Mouse (Mus musculus) G1E (cell line): ENCODE measurements at regions not wholly inside any gene's neighbourhood (a gene's known extent, or its start where the extent isn't known, plus 50 kb on each side); places are given as distances from the start of the nearest gene placed in this dataset.

Experiments used
- ATAC-seq: 2 replicates; pipeline ENCODE4 v1.8.0; 2016; ENCODE audit warnings: mild to moderate bottlenecking; ENCODE audit not compliant: insufficient number of reproducible peaks, poor library complexity, low FRiP score, severe bottlenecking; ENCODE audit errors: extremely low read depth
- DNase-seq: peaks from one replicate; pipeline ENCODE4 v3.0.0; 2012; ENCODE audit warnings: low spot score
- H3K27me3 ChIP-seq: 2 replicates; pipeline ENCODE4 v1.6.1; 2012; ENCODE audit warnings: mild to moderate bottlenecking, low read length, inconsistent platforms; ENCODE audit not compliant: insufficient read depth
- H3K36me3 ChIP-seq: replicated peaks from 2 replicates; pipeline ENCODE3; 2012; ENCODE audit warnings: mild to moderate bottlenecking, inconsistent platforms
- H3K4me1 ChIP-seq: 2 replicates; pipeline ENCODE4 v1.6.1; 2012; ENCODE audit warnings: low read depth, low read length, inconsistent platforms, mixed read lengths; ENCODE audit not compliant: insufficient read depth
- H3K4me3 ChIP-seq: 2 replicates; pipeline ENCODE4 v1.5.1; 2012; ENCODE audit warnings: low read depth, mild to moderate bottlenecking, inconsistent platforms, low read length, moderate library complexity, mixed read lengths
- H3K9me3 ChIP-seq: replicated peaks from 2 replicates; pipeline ENCODE4 v1.6.1; 2012; ENCODE audit warnings: inconsistent platforms
- CTCF ChIP-seq: IDR thresholded peaks from 2 replicates; pipeline ENCODE4 v1.5.1; 2012; ENCODE audit warnings: low read depth, low read length, inconsistent platforms, mixed read lengths
- GATA1 ChIP-seq: IDR thresholded peaks from 2 replicates; pipeline ENCODE4 v1.6.1; 2012; ENCODE audit warnings: borderline replicate concordance, low read length, inconsistent platforms, mixed read lengths
- GATA2 ChIP-seq: IDR thresholded peaks from 2 replicates; pipeline ENCODE4 v1.6.1; 2012; ENCODE audit warnings: low read depth, low read length, inconsistent platforms, borderline replicate concordance
- POLR2AphosphoS5 ChIP-seq: IDR thresholded peaks from 2 replicates; pipeline ENCODE4 v1.6.1; 2012; ENCODE audit warnings: low read depth, low read length, inconsistent platforms; ENCODE audit not compliant: insufficient replicate concordance
- TAL1 ChIP-seq: conservative IDR thresholded peaks from 2 replicates; pipeline ENCODE4 v1.6.1; 2012; ENCODE audit warnings: low read depth, low read length, inconsistent platforms, mixed read lengths

DNA sequence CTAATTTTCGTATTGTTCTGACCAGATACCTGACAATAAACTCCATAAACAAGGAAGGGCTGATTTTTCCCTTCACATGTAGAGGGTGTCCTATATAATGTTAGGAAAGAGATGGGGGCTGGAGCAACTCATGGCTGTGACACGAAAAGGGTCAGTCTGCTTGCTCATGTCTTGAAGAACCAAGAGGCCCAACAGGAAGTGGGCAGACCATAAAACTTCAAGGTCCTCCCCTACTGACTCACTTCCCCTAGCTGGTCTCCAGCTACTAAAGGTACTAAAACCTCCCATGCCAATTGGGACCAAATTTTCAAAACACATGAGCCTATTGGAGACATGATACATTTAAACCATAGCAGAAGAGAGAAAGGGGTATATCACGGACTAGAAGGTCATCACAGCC lies 302.1 kb upstream of the Tgfbr2 start:
- ATAC-seq, result no peak
- no peak overlapping the region for H3K4me3 ChIP-seq
- no peaks in the 10 kb centered on the region for H3K27me3 ChIP-seq
- no peaks in the 10 kb centered on the region for H3K4me1 ChIP-seq
- TF ChIP-seq POLR2AphosphoS5, result no peak
- no peak for TF ChIP-seq GATA1
- TF ChIP-seq CTCF, result no peak
- TF ChIP-seq GATA2, result no peak
- TF ChIP-seq TAL1, result no peak
- no peak for DNase-seq
- H3K36me3 ChIP-seq, result no peaks in the 10 kb centered on the region
- H3K9me3 ChIP-seq, result peaks cover 52% of the 10 kb centered on the region

DNA sequence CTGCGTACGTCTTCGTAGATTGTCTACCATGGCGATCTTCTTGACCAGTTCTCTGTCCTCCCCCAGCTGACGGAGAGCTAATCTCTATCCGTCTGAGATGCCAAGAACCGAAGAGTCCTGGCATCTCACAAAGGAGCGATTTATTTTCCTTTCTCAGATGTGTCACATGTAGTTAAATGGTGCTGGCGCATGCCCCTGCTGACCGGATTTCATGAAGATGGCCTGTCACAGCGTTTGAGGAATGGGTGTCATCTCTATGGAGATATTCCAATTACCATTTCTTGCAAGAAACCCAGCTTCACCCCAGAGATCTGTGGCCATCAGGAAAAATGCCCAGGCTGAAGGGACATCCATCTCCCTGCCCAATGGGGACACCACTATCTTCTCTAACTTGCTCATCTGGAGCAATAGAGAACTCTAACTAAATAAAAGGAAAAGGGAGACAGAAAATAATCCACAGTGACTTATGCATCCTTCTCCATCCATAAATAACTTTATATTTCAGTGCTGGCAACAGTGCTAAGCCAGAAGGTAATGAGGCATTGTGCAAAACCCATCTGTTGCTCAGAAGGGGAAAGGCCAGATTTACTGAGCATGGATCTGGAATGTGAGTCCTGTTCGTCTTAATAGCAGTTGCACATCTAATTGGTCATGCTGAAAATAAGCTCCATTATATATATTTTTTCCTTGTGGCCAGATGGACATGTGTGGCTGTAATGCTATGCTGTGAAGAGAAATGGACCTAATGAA lies 300.2 kb upstream of the Tgfbr2 start:
- H3K4me3 ChIP-seq, result no peak overlapping the region
- TF ChIP-seq CTCF (no peak), GATA2 (no peak), GATA1 (no peak), POLR2AphosphoS5 (no peak), TAL1 (no peak)
- no peaks in the 10 kb centered on the region for H3K36me3 ChIP-seq
- no peaks in the 10 kb centered on the region for H3K4me1 ChIP-seq
- ATAC-seq (no peak), DNase-seq (no peak)
- peaks cover 52% of the 10 kb centered on the region for H3K9me3 ChIP-seq
- H3K27me3 ChIP-seq, result no peaks in the 10 kb centered on the region

DNA sequence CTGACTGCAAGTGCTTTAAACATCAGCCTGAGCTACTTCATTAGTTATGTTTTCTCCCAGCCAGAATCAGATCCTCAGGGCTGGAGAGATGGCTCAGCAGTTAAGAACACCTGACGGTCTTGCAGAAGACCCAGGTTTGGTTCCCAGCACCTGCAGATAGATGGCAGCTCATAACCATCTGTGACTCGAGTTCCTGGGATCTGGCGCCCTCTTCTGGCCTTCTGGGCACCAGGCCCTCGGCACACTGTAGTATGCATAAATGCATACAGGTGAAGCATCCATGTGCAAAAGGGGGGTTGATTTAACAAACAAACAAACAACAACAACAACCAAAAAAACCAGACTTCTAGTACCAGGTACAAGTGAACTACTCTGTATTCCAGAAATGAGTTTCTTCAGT lies 297.7 kb upstream of the Tgfbr2 start:
- TF ChIP-seq CTCF (no peak), TAL1 (no peak), POLR2AphosphoS5 (no peak), GATA1 (no peak), GATA2 (no peak)

DNA sequence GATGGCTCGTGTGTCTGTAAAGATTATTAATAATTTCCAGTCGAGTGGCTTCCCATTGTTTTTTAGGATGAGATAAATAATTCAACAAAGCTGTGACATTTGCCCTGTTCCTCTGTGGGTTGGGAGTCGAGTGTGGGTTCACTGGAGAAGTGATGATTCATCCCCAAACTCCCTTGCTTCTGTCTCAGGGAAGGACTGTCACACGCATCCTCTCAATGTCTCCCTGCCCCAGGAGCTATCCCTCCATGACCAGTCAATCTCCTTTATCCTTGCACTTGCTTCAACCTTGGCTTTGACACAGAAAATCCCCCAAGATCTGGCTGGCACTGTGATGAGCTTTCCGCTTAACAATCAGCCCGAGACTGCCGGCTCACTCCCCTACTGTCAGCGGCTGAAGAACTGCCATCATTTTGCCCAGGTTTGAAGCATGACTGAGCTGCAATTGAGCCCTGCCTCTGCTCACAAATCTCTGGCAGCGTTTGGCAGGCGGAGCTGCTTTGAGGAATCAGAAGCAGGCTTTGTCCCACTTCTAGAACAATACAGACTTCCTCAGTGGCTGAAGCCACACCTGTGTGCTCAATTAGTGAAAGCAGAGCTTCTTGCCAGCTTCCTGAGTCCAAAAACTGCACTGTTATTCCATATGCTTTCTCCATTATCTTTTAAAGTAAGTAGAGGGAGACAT lies 293.6 kb upstream of the Tgfbr2 start:
- TF ChIP-seq POLR2AphosphoS5 (no peak), GATA1 (no peak), TAL1 (no peak), GATA2 (no peak), CTCF (no peak)
- H3K27me3 ChIP-seq, result no peaks in the 10 kb centered on the region
- no peak for DNase-seq
- no peak for ATAC-seq
- H3K4me1 ChIP-seq, result no peaks in the 10 kb centered on the region
- no peak overlapping the region for H3K4me3 ChIP-seq
- H3K36me3 ChIP-seq, result no peaks in the 10 kb centered on the region
- H3K9me3 ChIP-seq, result peaks cover 32% of the 10 kb centered on the region

More for the DNA sequence above, 297.7 kb upstream of the Tgfbr2 start:
- Histone ChIP-seq H3K4me3 (no peak overlapping the region), H3K36me3 (no peaks in the 10 kb centered on the region), H3K4me1 (no peaks in the 10 kb centered on the region), H3K9me3 (peaks cover 48% of the 10 kb centered on the region), H3K27me3 (no peaks in the 10 kb centered on the region)
- no peak for ATAC-seq
- no peak for DNase-seq

DNA sequence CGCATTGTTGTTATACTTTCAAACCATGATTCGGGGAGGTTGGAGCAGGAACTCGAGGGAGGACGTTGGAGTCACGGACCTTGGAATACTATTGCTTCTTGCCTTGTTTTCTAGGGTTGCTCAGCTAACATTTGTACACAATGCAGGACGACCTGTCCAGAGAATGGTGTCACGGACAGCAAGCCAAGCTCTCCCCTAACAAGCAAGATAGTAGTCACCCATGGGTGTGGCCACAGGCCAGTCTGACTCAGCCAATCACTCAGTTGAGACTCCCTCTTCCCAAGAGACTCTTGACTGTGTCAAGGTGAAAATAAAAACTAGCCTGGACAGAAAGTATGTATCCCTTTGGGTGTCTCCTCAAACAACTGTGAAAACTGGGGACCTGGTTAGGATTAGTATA lies 291.2 kb upstream of the Tgfbr2 start:
- no peak for DNase-seq
- no peak for TF ChIP-seq POLR2AphosphoS5
- no peak for TF ChIP-seq GATA1
- no peak for TF ChIP-seq CTCF
- no peak for TF ChIP-seq TAL1
- no peak for TF ChIP-seq GATA2
- no peak for ATAC-seq

DNA sequence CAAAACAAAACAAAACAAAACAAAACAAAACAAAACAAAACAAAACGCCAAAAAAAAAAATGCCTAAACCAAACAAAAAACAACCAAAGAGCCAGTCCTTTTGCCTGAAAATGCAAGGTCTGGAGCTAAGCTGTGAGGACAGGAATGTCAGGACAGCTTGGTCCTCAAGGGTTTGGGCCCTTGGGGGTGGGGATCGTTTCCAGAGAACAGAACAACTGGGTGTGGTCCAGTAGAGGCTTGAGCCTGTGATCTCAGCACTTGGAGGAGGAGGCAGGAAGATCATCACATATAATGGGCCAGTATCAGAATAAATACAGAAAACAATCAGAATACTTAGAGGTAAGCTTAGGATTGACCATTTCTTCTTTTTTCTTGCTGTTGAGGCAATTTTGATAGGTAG lies 289.5 kb upstream of the Tgfbr2 start:
- no peak for DNase-seq
- Histone ChIP-seq H3K9me3 (peaks cover 41% of the 10 kb centered on the region), H3K4me1 (no peaks in the 10 kb centered on the region), H3K36me3 (no peaks in the 10 kb centered on the region), H3K27me3 (no peaks in the 10 kb centered on the region), H3K4me3 (no peak overlapping the region)
- TF ChIP-seq GATA1, result no peak
- TF ChIP-seq TAL1, result no peak
- no peak for TF ChIP-seq POLR2AphosphoS5
- no peak for TF ChIP-seq GATA2
- no peak for TF ChIP-seq CTCF
- ATAC-seq, result no peak

More for the DNA sequence above, 291.2 kb upstream of the Tgfbr2 start:
- H3K36me3 ChIP-seq, result no peaks in the 10 kb centered on the region
- peaks cover 42% of the 10 kb centered on the region for H3K9me3 ChIP-seq
- H3K4me1 ChIP-seq, result no peaks in the 10 kb centered on the region
- H3K27me3 ChIP-seq, result no peaks in the 10 kb centered on the region
- no peak overlapping the region for H3K4me3 ChIP-seq
